ENCODE assay signal across 8 mouse cellular contexts in genomic region chr12:8674377-8674864, GRCm38 (mm10). TPM values are rescaled to one million over a fixed set of nuclear protein-coding genes. Genes with fewer than 3 reads are reported as not detected.
DNase-seq lines count a peak whose midpoint lies in the region; ATAC-seq and TF ChIP-seq lines count a peak whose summit lies in the region.

No protein-coding gene starts in this region.

- H3K27me3 ChIP-seq in intestine, embryonic 14.5 days (replicated peaks; ENCODE audit: control insufficient read depth, insufficient read depth, low read length), result no peaks in the 10 kb centered on the region
- no peaks in the 10 kb centered on the region for H3K27me3 ChIP-seq in liver, embryonic 12.5 days (replicated peaks)
- H3K27me3 ChIP-seq in midbrain, postnatal 0 days (ENCODE audit: insufficient read depth, low read length), result no peaks in the 10 kb centered on the region
- H3K27me3 ChIP-seq in stomach, postnatal 0 days (ENCODE audit: control insufficient read depth, insufficient read depth, low read length), result no peaks in the 10 kb centered on the region

- no peaks in the 10 kb centered on the region for H3K36me3 ChIP-seq in intestine, embryonic 14.5 days (ENCODE audit: control insufficient read depth, insufficient read depth, low read length)
- no peaks in the 10 kb centered on the region for H3K36me3 ChIP-seq in liver, embryonic 12.5 days
- H3K36me3 ChIP-seq in midbrain, postnatal 0 days (ENCODE audit: insufficient read depth, low read length), result no peaks in the 10 kb centered on the region
- no peaks in the 10 kb centered on the region for H3K36me3 ChIP-seq in stomach, postnatal 0 days (ENCODE audit: control insufficient read depth, insufficient read depth, low read length)

- ATAC-seq in intestine, embryonic 14.5 days (replicated peaks; ENCODE audit: low FRiP score, low TSS enrichment, low read depth), result peak; percentile 84
- ATAC-seq in liver, embryonic 12.5 days, result peak; percentile 75
- ATAC-seq in midbrain, postnatal 0 days (ENCODE audit: low FRiP score), result peak; percentile 82
- peak; percentile 68 for ATAC-seq in stomach, postnatal 0 days (ENCODE audit: low FRiP score, low TSS enrichment)

- H3K4me3 ChIP-seq in intestine, embryonic 14.5 days (ENCODE audit: low read depth, low read length), result peak overlapping the region; percentile 95
- peak overlapping the region; percentile 98 for H3K4me3 ChIP-seq in liver, embryonic 12.5 days
- peak overlapping the region; percentile 95 for H3K4me3 ChIP-seq in midbrain, postnatal 0 days (ENCODE audit: low read depth, low read length)
- peak overlapping the region; percentile 92 for H3K4me3 ChIP-seq in stomach, postnatal 0 days (ENCODE audit: low read depth, low read length)

- TF ChIP-seq CTCF in midbrain, postnatal 0 days (IDR thresholded peaks at IDR 0.05), result no peak
- no peak for TF ChIP-seq CTCF in stomach, postnatal 0 days (IDR thresholded peaks at IDR 0.05; ENCODE audit: low read depth)

- no peak for TF ChIP-seq EP300 in stomach, postnatal 0 days (optimal IDR thresholded peaks at IDR 0.05)

- H3K4me1 ChIP-seq in intestine, embryonic 14.5 days (replicated peaks; ENCODE audit: control insufficient read depth, insufficient read depth, low read length), result peaks cover 21% of the 10 kb centered on the region
- peaks cover 35% of the 10 kb centered on the region for H3K4me1 ChIP-seq in liver, embryonic 12.5 days
- peaks cover 13% of the 10 kb centered on the region for H3K4me1 ChIP-seq in midbrain, postnatal 0 days (ENCODE audit: insufficient read depth, low read length)
- H3K4me1 ChIP-seq in stomach, postnatal 0 days (replicated peaks; ENCODE audit: control insufficient read depth, insufficient read depth), result no peaks in the 10 kb centered on the region

- peak overlapping the region; percentile 92 for H3K4me2 ChIP-seq in intestine, embryonic 14.5 days (ENCODE audit: low read length)
- peak overlapping the region; percentile 87 for H3K4me2 ChIP-seq in liver, embryonic 12.5 days
- peak overlapping the region; percentile 51 for H3K4me2 ChIP-seq in midbrain, postnatal 0 days (ENCODE audit: low read depth, low read length, poor library complexity, severe bottlenecking)
- H3K4me2 ChIP-seq in stomach, postnatal 0 days (replicated peaks; ENCODE audit: low read depth), result peak overlapping the region; percentile 58

- WGBS in intestine, embryonic 14.5 days, result 0% methylated on average over 37 of the region's 62 CpGs
- WGBS in liver, embryonic 12.5 days (ENCODE audit: insufficient replicate concordance), result 0% methylated on average over 41 of the region's 62 CpGs
- WGBS in midbrain, postnatal 0 days, result 0% methylated on average over 30 of the region's 62 CpGs
- under 1% methylated on average over 39 of the region's 62 CpGs for WGBS in stomach, postnatal 0 days

- H3K9me3 ChIP-seq in intestine, embryonic 14.5 days (ENCODE audit: control insufficient read depth, low read length), result no peaks in the 10 kb centered on the region
- H3K9me3 ChIP-seq in liver, embryonic 12.5 days (replicated peaks), result no peaks in the 10 kb centered on the region
- no peaks in the 10 kb centered on the region for H3K9me3 ChIP-seq in midbrain, postnatal 0 days (ENCODE audit: low read length)
- H3K9me3 ChIP-seq in stomach, postnatal 0 days (ENCODE audit: control insufficient read depth, low read length), result no peaks in the 10 kb centered on the region

- peak overlapping the region; percentile 99 for H3K9ac ChIP-seq in intestine, embryonic 14.5 days (ENCODE audit: low read length)
- peak overlapping the region; percentile 100 for H3K9ac ChIP-seq in liver, embryonic 12.5 days
- H3K9ac ChIP-seq in midbrain, postnatal 0 days (replicated peaks; ENCODE audit: low read length, poor library complexity, severe bottlenecking), result peak overlapping the region; percentile 99
- peak overlapping the region; percentile 100 for H3K9ac ChIP-seq in stomach, postnatal 0 days (ENCODE audit: low read length)

- peak; percentile 32 to 47 for DNase-seq in left cerebral cortex, adult 18-20 months (ENCODE audit: low spot score in 2 of 2)
- no peak for DNase-seq in left cerebral cortex, adult 11 months (ENCODE audit: low spot score)
- peak; percentile 78 to 81 for DNase-seq in cerebellum, postnatal 10 days
- peak; percentile 25 to 28 for DNase-seq in frontal cortex, postnatal 25 days (ENCODE audit: low spot score in 2 of 2)
- no peak for DNase-seq in intestine, embryonic 14.5 days (ENCODE audit: low spot score)
- DNase-seq in midbrain, postnatal 0 days (ENCODE audit: low spot score), result peak; percentile 55
- DNase-seq in stomach, postnatal 0 days (ENCODE audit: low spot score), result peak; percentile 71

- H3K27ac ChIP-seq in intestine, embryonic 14.5 days (ENCODE audit: low read depth), result peak overlapping the region; percentile 96
- H3K27ac ChIP-seq in liver, embryonic 12.5 days, result peak overlapping the region; percentile 94
- peak overlapping the region; percentile 99 for H3K27ac ChIP-seq in midbrain, postnatal 0 days (ENCODE audit: low read depth, low read length)
- H3K27ac ChIP-seq in stomach, postnatal 0 days (replicated peaks), result peak overlapping the region; percentile 99

RNA-seq across cellular contexts. Expression of gene Pum2, which starts 0.5 kb away (rescaled TPM):
- total RNA-seq in left cerebral cortex, adult 18-20 months (2021), result 100 to 1,000 TPM; 190 to 219 TPM
- polyA plus RNA-seq in intestine, embryonic 14.5 days (2014; fragmentation: Nextera tagmentation; extraction: Ambion mirVana), result 59.2 and 71.8 TPM in 2 replicates
- 26.5 and 26.7 TPM in 2 replicates for polyA plus RNA-seq in liver, embryonic 12.5 days (2016; fragmentation: Nextera tagmentation; extraction: Ambion mirVana)
- 117 and 123 TPM in 2 replicates for total RNA-seq in midbrain, postnatal 0 days (2014; rRNA removed)
- 35.2 and 35.3 TPM in 2 replicates for polyA plus RNA-seq in midbrain, postnatal 0 days (2015; fragmentation: Nextera tagmentation; extraction: Ambion mirVana)
- polyA plus RNA-seq in stomach, postnatal 0 days (2015; fragmentation: Nextera tagmentation; extraction: Ambion mirVana), result 22.6 and 23.8 TPM in 2 replicates

Comparison
In these comparisons a context has a peak if more than half of its experiments do, and no peak if none do; other contexts are left out.
1. DNase-seq: peak in left cerebral cortex, adult 18-20 months (2 of 2), cerebellum, postnatal 10 days (2 of 2), frontal cortex, postnatal 25 days (2 of 2), midbrain, postnatal 0 days (single experiment) and stomach, postnatal 0 days (single experiment); none in left cerebral cortex, adult 11 months (single experiment) and intestine, embryonic 14.5 days (single experiment).
2. Peak in every context shown above with its lines, with median percentiles within 50 percentile points of each other: ATAC-seq, H3K27ac ChIP-seq, H3K4me2 ChIP-seq, H3K4me3 ChIP-seq and H3K9ac ChIP-seq.